Mouse (Mus musculus) olfactory bulb, adult 2 months (tissue): ENCODE measurements around the gene Tbc1d2b.

Source experiments
- CTCF ChIP-seq: fragments of 200-500 bp; IDR thresholded peaks from 2 replicates; pipeline ENCODE4 v1.5.1; 2012; ENCODE audit warnings: low read depth, mild to moderate bottlenecking, low read length, moderate library complexity; ENCODE audit not compliant: insufficient read depth
- POLR2A ChIP-seq: fragments of 200-500 bp; IDR thresholded peaks from 2 replicates; pipeline ENCODE4 v1.6.1; 2012; ENCODE audit warnings: mild to moderate bottlenecking, low read depth, low read length, moderate library complexity; ENCODE audit not compliant: insufficient read depth

DNA sequence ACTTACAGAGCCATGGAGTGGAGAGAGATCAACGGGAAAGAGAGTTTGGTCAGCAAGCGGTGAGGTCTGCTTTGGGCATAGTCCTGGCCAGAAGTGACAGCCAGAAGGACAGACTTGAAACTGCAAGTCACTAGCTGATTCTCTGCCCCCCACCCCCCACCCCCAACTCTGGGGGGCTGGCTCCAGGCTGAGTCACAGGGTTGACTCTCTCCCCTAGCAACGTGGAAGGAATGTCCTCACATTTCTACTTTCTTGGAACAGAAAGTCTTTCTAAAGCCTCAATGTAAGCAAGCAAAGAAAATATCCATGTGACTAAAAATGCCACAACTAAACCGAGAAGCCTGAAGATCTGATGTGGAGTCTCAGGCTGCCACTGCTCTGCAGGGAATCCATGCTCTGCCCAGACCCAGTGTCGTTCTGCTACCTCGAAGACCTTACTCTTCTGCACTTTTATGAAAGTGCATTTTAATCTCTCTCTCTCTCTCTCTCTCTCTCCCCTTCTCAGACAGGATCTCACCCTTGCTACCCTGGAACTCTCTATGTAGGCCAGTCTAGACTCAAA lies 14.7 kb downstream of the Tbc1d2b start:
- no peak for TF ChIP-seq CTCF
- no peak for TF ChIP-seq POLR2A
